ENCODE assay signal across 20 mouse cellular contexts in the genomic region with DNA sequence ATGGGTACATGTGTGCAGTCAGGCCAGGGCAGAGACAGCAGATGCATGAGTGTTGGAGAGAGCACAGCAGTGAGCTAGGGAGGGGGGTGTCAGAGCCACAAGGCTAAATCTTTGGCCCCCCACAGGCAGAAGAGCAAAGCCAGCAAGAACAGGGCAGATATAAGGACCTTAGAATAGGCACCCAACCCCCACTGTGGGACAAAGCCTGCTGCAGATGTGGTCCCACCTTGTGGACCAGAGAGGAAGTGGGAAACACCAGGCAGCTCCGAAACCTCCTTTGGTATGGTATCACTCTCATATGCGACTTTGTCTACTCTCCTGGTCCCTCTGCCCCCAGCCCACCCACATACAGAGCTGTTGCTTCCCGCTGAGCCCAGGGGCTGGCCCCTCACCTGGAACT. TPM values are rescaled to one million over a fixed set of nuclear protein-coding genes. Genes with fewer than 3 reads are reported as not detected.
"Had no signal": no experiment of that assay in that cellular context is flagged by ENCODE, and none has a peak within 500 bp of the region (broad histone marks: within the 10 kb centered on the region; RNA-seq: fewer than 3 reads in every experiment).

No protein-coding gene starts in this region.

- H3K27ac ChIP-seq: kidney, postnatal 0 days; liver, embryonic 13.5 days; midbrain, embryonic 10.5 days; neural tube, embryonic 15.5 days had no signal

- DNase-seq: kidney, adult 9 months; kidney, postnatal 36 days; left cerebral cortex, postnatal 4 days; liver, embryonic 13.5 days; lung, adult 2 months; lung, postnatal 36 days; midbrain, embryonic 14.5 days; thymus, adult 18-20 months; thymus, postnatal 25 days had no signal

- H3K9ac ChIP-seq: liver, embryonic 13.5 days; neural tube, embryonic 15.5 days had no signal

- ATAC-seq: intestine, postnatal 0 days; lung, postnatal 0 days had no signal

- H3K27me3 ChIP-seq: liver, embryonic 13.5 days; neural tube, embryonic 15.5 days had no signal

- H3K9me3 ChIP-seq: liver, embryonic 13.5 days; midbrain, embryonic 10.5 days; neural tube, embryonic 15.5 days had no signal

- H3K4me2 ChIP-seq: liver, embryonic 13.5 days; neural tube, embryonic 15.5 days had no signal

- H3K36me3 ChIP-seq: liver, embryonic 13.5 days; midbrain, embryonic 10.5 days; neural tube, embryonic 15.5 days had no signal

- H3K4me3 ChIP-seq: liver, embryonic 13.5 days; midbrain, embryonic 10.5 days; myocyte; neural tube, embryonic 15.5 days had no signal

RNA-seq across cellular contexts. Expression of a gene that starts 29.4 kb away (rescaled TPM):
- total RNA-seq: left cerebral cortex, adult 18-20 months; left cerebral cortex, postnatal 10 days; megakaryocyte progenitor cell, adult 5-6 weeks had no signal
- polyA plus RNA-seq: limb, embryonic 14.5 days; liver, embryonic 13.5 days; midbrain, embryonic 10.5 days; midbrain, embryonic 14.5 days; myocyte; neural tube, embryonic 11.5 days had no signal
